Mouse (Mus musculus) forebrain, embryonic 10.5 days (tissue): ENCODE measurements around the gene Gstm6. TPM values are rescaled to one million over a fixed set of nuclear protein-coding genes. Genes with fewer than 3 reads are reported as not detected.

Source experiments
- DNase-seq: peaks from one replicate; pipeline ENCODE4 v3.0.0-alpha.2; 2017; ENCODE audit warnings: low spot score; ENCODE audit errors: extremely low spot score
- H3K27ac ChIP-seq: fragments of 300-500 bp; sonication (generic); 2 replicates; pipeline ENCODE4 v1.5.1; 2016; ENCODE audit warnings: mild to moderate bottlenecking
- H3K27me3 ChIP-seq: fragments of 300-500 bp; sonication (generic); 2 replicates; pipeline ENCODE4 v1.6.1; 2016; ENCODE audit warnings: mild to moderate bottlenecking; ENCODE audit not compliant: poor library complexity, severe bottlenecking
- H3K36me3 ChIP-seq: fragments of 300-500 bp; sonication (generic); replicated peaks from 2 replicates; pipeline ENCODE4 v1.6.1; 2016; ENCODE audit warnings: mild to moderate bottlenecking, moderate library complexity
- H3K4me1 ChIP-seq: fragments of 300-500 bp; sonication (generic); 2 replicates; pipeline ENCODE4 v1.6.1; 2016
- H3K4me3 ChIP-seq: fragments of 300-500 bp; sonication (generic); 2 replicates; pipeline ENCODE4 v1.5.1; 2016; ENCODE audit warnings: mild to moderate bottlenecking, moderate library complexity
- H3K9me3 ChIP-seq: fragments of 300-500 bp; sonication (generic); 2 replicates; pipeline ENCODE4 v1.6.1; 2016; ENCODE audit warnings: mild to moderate bottlenecking, moderate library complexity
- WGBS: fragments of 180-500 bp; shearing (Covaris S2); methylation state at CpG from one replicate; pipeline ENCODE4 v1.1.7; 2016; 5-methylcytosine and 5-hydroxymethylcytosine counted together
- polyA plus RNA-seq: library from polyadenylated mRNA; unstranded; fragments of >200 nt; fragmentation: Nextera tagmentation; extraction: Ambion mirVana; gene quantifications from 2 replicates; pipeline ENCODE4 v1.2.1, GENCODE M21; 2016

Gstm6 gene
- polyA plus RNA-seq, 1 experiment from 2014 or later, result 11.2 TPM

GRCm38 (mm10) chr3:107935888-107936287, 7.7 kb downstream of the Gstm6 start:
- H3K36me3 ChIP-seq, result no peaks in the 10 kb centered on the region
- no peaks in the 10 kb centered on the region for H3K9me3 ChIP-seq
- DNase-seq, result no peak
- no peak overlapping the region for H3K27ac ChIP-seq
- no peak overlapping the region for H3K4me3 ChIP-seq
- WGBS, result 82% methylated on average over 3 of the region's 3 CpGs
- peaks cover 17% of the 10 kb centered on the region; the same call in 1 of the 2 replicates for H3K27me3 ChIP-seq
- peaks cover 26% of the 10 kb centered on the region for H3K4me1 ChIP-seq

- H3K27ac ChIP-seq, result no peak overlapping the region
- no peaks in the 10 kb centered on the region for H3K36me3 ChIP-seq
- H3K4me3 ChIP-seq, result no peak overlapping the region
- H3K9me3 ChIP-seq, result no peaks in the 10 kb centered on the region
- peaks cover 20% of the 10 kb centered on the region; the same call in 1 of the 2 replicates for H3K27me3 ChIP-seq
- DNase-seq, result no peak
- H3K4me1 ChIP-seq, result peaks cover 28% of the 10 kb centered on the region
- 96% methylated on average over 3 of the region's 3 CpGs for WGBS
These were observed 8.3 kb downstream of the Gstm6 start for GRCm38 (mm10) chr3:107935268-107935667.

- peaks cover 18% of the 10 kb centered on the region for H3K4me1 ChIP-seq
- no peak for DNase-seq
- no peaks in the 10 kb centered on the region for H3K9me3 ChIP-seq
- no peak overlapping the region for H3K4me3 ChIP-seq
- WGBS, result 86% methylated on average over 6 of the region's 6 CpGs
- peak overlapping the region; percentile 53 for H3K27ac ChIP-seq
- no peaks in the 10 kb centered on the region for H3K36me3 ChIP-seq
- peaks cover 21% of the 10 kb centered on the region; the same call in 1 of the 2 replicates for H3K27me3 ChIP-seq
These were observed 11.4 kb downstream of the Gstm6 start for GRCm38 (mm10) chr3:107932128-107932527.

GRCm38 (mm10) chr3:107931670-107932069, 11.9 kb downstream of the Gstm6 start, which contains the start of gene Gstm7:
Gene Gstm7, minus strand, starts transcription at chr3:107931817.
- peak within 1 kb of the TSS; percentile 49 for H3K4me3 ChIP-seq
- peak; percentile 99 for DNase-seq
- peaks cover 21% of the 10 kb centered on the region; the same call in 1 of the 2 replicates for H3K27me3 ChIP-seq
- H3K36me3 ChIP-seq, result no peaks in the 10 kb centered on the region
- no peaks in the 10 kb centered on the region for H3K9me3 ChIP-seq
- 7% methylated on average over 10 of the region's 10 CpGs for WGBS
- peak within 1 kb of the TSS; percentile 88 for H3K27ac ChIP-seq
- peaks cover 18% of the 10 kb centered on the region for H3K4me1 ChIP-seq

- 56% methylated on average over 2 of the region's 2 CpGs for WGBS
- Histone ChIP-seq H3K27me3 (peaks cover 21% of the 10 kb centered on the region; the same call in 1 of the 2 replicates), H3K27ac (peak overlapping the region; percentile 88), H3K36me3 (no peaks in the 10 kb centered on the region), H3K9me3 (no peaks in the 10 kb centered on the region), H3K4me3 (peak overlapping the region; percentile 49), H3K4me1 (peaks cover 18% of the 10 kb centered on the region)
- no peak for DNase-seq
These were observed 12.4 kb downstream of the Gstm6 start for GRCm38 (mm10) chr3:107931134-107931533.

- H3K27ac ChIP-seq, result no peak overlapping the region
- H3K36me3 ChIP-seq, result no peaks in the 10 kb centered on the region
- H3K4me3 ChIP-seq, result no peak overlapping the region
- H3K9me3 ChIP-seq, result no peaks in the 10 kb centered on the region
- 90% methylated on average over 4 of the region's 4 CpGs for WGBS
- peaks cover 21% of the 10 kb centered on the region; the same call in 1 of the 2 replicates for H3K27me3 ChIP-seq
- DNase-seq, result no peak
- peaks cover 18% of the 10 kb centered on the region for H3K4me1 ChIP-seq
These were observed 13.8 kb downstream of the Gstm6 start for GRCm38 (mm10) chr3:107929731-107930130.

- no peak overlapping the region for H3K27ac ChIP-seq
- no peaks in the 10 kb centered on the region for H3K9me3 ChIP-seq
- H3K27me3 ChIP-seq, result peaks cover 19% of the 10 kb centered on the region; the same call in 1 of the 2 replicates
- no peak for DNase-seq
- peaks cover 18% of the 10 kb centered on the region for H3K4me1 ChIP-seq
- 89% methylated on average over 4 of the region's 4 CpGs for WGBS
- no peak overlapping the region for H3K4me3 ChIP-seq
- H3K36me3 ChIP-seq, result no peaks in the 10 kb centered on the region
These were observed 14.3 kb downstream of the Gstm6 start for GRCm38 (mm10) chr3:107929243-107929642.

- Histone ChIP-seq H3K9me3 (no peaks in the 10 kb centered on the region), H3K27ac (no peak overlapping the region), H3K4me3 (no peak overlapping the region), H3K36me3 (no peaks in the 10 kb centered on the region), H3K4me1 (peaks cover 18% of the 10 kb centered on the region), H3K27me3 (peaks cover 14% of the 10 kb centered on the region; the same call in 1 of the 2 replicates)
- DNase-seq, result no peak
- WGBS, result 93% methylated on average over 11 of the region's 11 CpGs
These were observed 14.9 kb downstream of the Gstm6 start for GRCm38 (mm10) chr3:107928691-107929090.

- Histone ChIP-seq H3K4me3 (no peak overlapping the region), H3K27ac (no peak overlapping the region), H3K36me3 (no peaks in the 10 kb centered on the region), H3K4me1 (peaks cover 18% of the 10 kb centered on the region), H3K9me3 (no peaks in the 10 kb centered on the region), H3K27me3 (0 out of 2 replicates have a peak, but pooled peaks cover 5% of the 10 kb centered on the region)
- no peak for DNase-seq
- WGBS, result 85% methylated on average over 3 of the region's 3 CpGs
These were observed 15.7 kb downstream of the Gstm6 start for GRCm38 (mm10) chr3:107927841-107928240.

GRCm38 (mm10) chr3:107925335-107925734, 18.2 kb downstream of the Gstm6 start:
- Histone ChIP-seq H3K9me3 (no peaks in the 10 kb centered on the region), H3K27me3 (0 out of 2 replicates have a peak, but pooled peaks cover 2% of the 10 kb centered on the region), H3K4me3 (no peak overlapping the region), H3K4me1 (no peaks in the 10 kb centered on the region), H3K36me3 (no peaks in the 10 kb centered on the region), H3K27ac (no peak overlapping the region)
- no peak for DNase-seq
- 92% methylated on average over 3 of the region's 3 CpGs for WGBS

GRCm38 (mm10) chr3:107920348-107920747, 23.2 kb downstream of the Gstm6 start:
- no peak overlapping the region for H3K27ac ChIP-seq
- H3K9me3 ChIP-seq, result no peaks in the 10 kb centered on the region
- 91% methylated on average over 5 of the region's 5 CpGs for WGBS
- H3K36me3 ChIP-seq, result no peaks in the 10 kb centered on the region
- H3K4me3 ChIP-seq, result no peak overlapping the region
- H3K27me3 ChIP-seq, result no peaks in the 10 kb centered on the region
- 0 out of 2 replicates have a peak, but pooled peaks cover 6% of the 10 kb centered on the region for H3K4me1 ChIP-seq
- no peak for DNase-seq

GRCm38 (mm10) chr3:107917783-107918408, 25.7 kb downstream of the Gstm6 start:
- no peaks in the 10 kb centered on the region for H3K9me3 ChIP-seq
- H3K27me3 ChIP-seq, result no peaks in the 10 kb centered on the region
- DNase-seq, result peak; percentile 55
- 0 out of 2 replicates have a peak, but pooled peaks cover 6% of the 10 kb centered on the region for H3K4me1 ChIP-seq
- WGBS, result 63% methylated on average over 7 of the region's 7 CpGs
- H3K36me3 ChIP-seq, result no peaks in the 10 kb centered on the region
- no peak overlapping the region for H3K4me3 ChIP-seq
- H3K27ac ChIP-seq, result no peak overlapping the region

GRCm38 (mm10) chr3:107917097-107917496, 26.5 kb downstream of the Gstm6 start:
- H3K4me3 ChIP-seq, result no peak overlapping the region
- DNase-seq, result no peak
- no peaks in the 10 kb centered on the region for H3K36me3 ChIP-seq
- no peaks in the 10 kb centered on the region for H3K9me3 ChIP-seq
- WGBS, result 84% methylated on average over 3 of the region's 3 CpGs
- 0 out of 2 replicates have a peak, but pooled peaks cover 6% of the 10 kb centered on the region for H3K4me1 ChIP-seq
- no peaks in the 10 kb centered on the region for H3K27me3 ChIP-seq
- H3K27ac ChIP-seq, result no peak overlapping the region
